Comparison of ENCODE assay signal across 8 mouse cellular contexts in genomic region chr2:10216566-10217247, GRCm38 (mm10).
A peak's percentile ranks its signal among the peaks of the same experiment; 100 is the strongest.
DNase-seq lines count a peak whose midpoint lies in the region; ATAC-seq lines count a peak whose summit lies in the region.

No protein-coding gene starts in this region.

- H3K9ac ChIP-seq in forebrain, embryonic 12.5 days, result 0 out of 2 replicates have a peak overlapping the region, but pooled peaks have one; percentile 2
- H3K9ac ChIP-seq in midbrain, embryonic 15.5 days, result no peak overlapping the region

- H3K27ac ChIP-seq in forebrain, embryonic 12.5 days, result peak overlapping the region; percentile 63; the same call in 1 of the 2 replicates
- H3K27ac ChIP-seq in hindbrain, embryonic 10.5 days, result peak overlapping the region; percentile 78
- H3K27ac ChIP-seq in midbrain, embryonic 15.5 days, result no peak overlapping the region

- peak overlapping the region; percentile 13; the same call in 1 of the 2 replicates for H3K4me2 ChIP-seq in forebrain, embryonic 12.5 days
- H3K4me2 ChIP-seq in midbrain, embryonic 15.5 days, result peak overlapping the region; percentile 6; the same call in 1 of the 2 replicates

- H3K4me1 ChIP-seq in forebrain, embryonic 12.5 days, result peaks cover 13% of the 10 kb centered on the region
- H3K4me1 ChIP-seq in hindbrain, embryonic 10.5 days (replicated peaks), result peaks cover 12% of the 10 kb centered on the region
- H3K4me1 ChIP-seq in midbrain, embryonic 15.5 days, result no peaks in the 10 kb centered on the region

- H3K27me3 ChIP-seq in forebrain, embryonic 12.5 days, result no peaks in the 10 kb centered on the region
- no peaks in the 10 kb centered on the region for H3K27me3 ChIP-seq in hindbrain, embryonic 10.5 days (ENCODE audit: insufficient read depth, poor library complexity, severe bottlenecking)
- no peaks in the 10 kb centered on the region for H3K27me3 ChIP-seq in midbrain, embryonic 15.5 days (replicated peaks)

- peak; percentile 10 for DNase-seq in adrenal gland, adult 8-10 months
- DNase-seq in brain, adult 2 months (ENCODE audit: low read depth, low spot score), result peak; percentile 79
- DNase-seq in hindbrain, embryonic 10.5 days (ENCODE audit: low spot score), result peak; percentile 41
- peak; percentile 17 to 26 for DNase-seq in layer of hippocampus, postnatal 36 days
- no peak for DNase-seq in B cell, adult 2 months
- DNase-seq in thymus, postnatal 4 days, result no peak

- no peak overlapping the region for H3K4me3 ChIP-seq in forebrain, embryonic 12.5 days (replicated peaks)
- H3K4me3 ChIP-seq in hindbrain, embryonic 10.5 days, result no peak overlapping the region
- no peak overlapping the region for H3K4me3 ChIP-seq in midbrain, embryonic 15.5 days

- ATAC-seq in forebrain, embryonic 12.5 days (ENCODE audit: low FRiP score), result peak; percentile 80
- peak; percentile 76 for ATAC-seq in midbrain, embryonic 15.5 days (replicated peaks)

- no peaks in the 10 kb centered on the region for H3K36me3 ChIP-seq in forebrain, embryonic 12.5 days (replicated peaks)
- H3K36me3 ChIP-seq in hindbrain, embryonic 10.5 days, result no peaks in the 10 kb centered on the region
- H3K36me3 ChIP-seq in midbrain, embryonic 15.5 days (replicated peaks), result no peaks in the 10 kb centered on the region

- H3K9me3 ChIP-seq in forebrain, embryonic 12.5 days, result no peaks in the 10 kb centered on the region
- no peaks in the 10 kb centered on the region for H3K9me3 ChIP-seq in hindbrain, embryonic 10.5 days
- H3K9me3 ChIP-seq in midbrain, embryonic 15.5 days, result no peaks in the 10 kb centered on the region

- 29% methylated on average over 7 of the region's 7 CpGs for WGBS in forebrain, embryonic 12.5 days
- WGBS in hindbrain, embryonic 10.5 days, result 36% methylated on average over 7 of the region's 7 CpGs
- 29% methylated on average over 7 of the region's 7 CpGs for WGBS in midbrain, embryonic 15.5 days

Comparison
In these comparisons a context has a peak if more than half of its experiments do, and no peak if none do; other contexts are left out.
1. DNase-seq: peak in adrenal gland, adult 8-10 months (single experiment), brain, adult 2 months (single experiment), hindbrain, embryonic 10.5 days (single experiment) and layer of hippocampus, postnatal 36 days (2 of 2); none in B cell, adult 2 months (0 of 2) and thymus, postnatal 4 days (single experiment).